8 mouse cellular contexts compared by ENCODE assay signal in the genomic region with DNA sequence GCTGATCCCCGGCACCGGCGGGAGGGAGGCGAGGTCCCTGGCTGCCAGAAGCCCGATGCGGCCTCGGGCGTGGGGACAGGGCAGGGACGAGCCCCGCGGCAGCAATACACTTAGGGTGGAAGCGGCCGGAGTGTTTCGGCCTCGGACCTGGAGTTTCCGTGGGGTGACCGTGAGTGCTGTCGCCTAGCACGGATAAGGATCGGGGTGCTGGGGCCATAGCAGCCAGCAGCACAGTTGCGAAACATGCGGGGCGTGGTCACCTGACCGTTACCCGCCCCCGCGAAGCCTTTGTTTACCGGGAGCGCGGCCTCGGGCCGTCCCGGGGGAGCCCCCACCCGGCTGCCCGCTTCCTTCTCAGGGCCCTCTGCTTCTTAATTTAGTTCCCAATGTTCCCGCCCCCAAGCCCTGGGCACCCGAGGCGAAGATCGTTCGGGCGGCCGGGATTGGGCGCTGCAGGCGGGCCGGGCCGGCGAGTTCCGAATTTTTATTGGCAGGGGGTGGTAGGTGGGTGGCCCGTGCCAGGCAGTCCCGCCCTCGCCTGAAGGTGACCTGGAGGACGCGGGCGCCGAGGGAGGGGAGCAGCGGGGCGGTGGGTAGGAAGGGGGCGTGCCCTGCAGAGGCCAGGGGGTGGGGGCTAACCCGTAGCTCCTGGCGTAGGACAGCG. TPM values are rescaled to one million over a fixed set of nuclear protein-coding genes. Genes with fewer than 3 reads are reported as not detected.
DNase-seq lines count a peak whose midpoint lies in the region; ATAC-seq lines count a peak whose summit lies in the region.

No protein-coding gene starts in this region.

- peak overlapping the region; percentile 99 for H3K9ac ChIP-seq in hindbrain, embryonic 13.5 days

- no peaks in the 10 kb centered on the region for H3K9me3 ChIP-seq in hindbrain, embryonic 13.5 days

- peak; percentile 88 for ATAC-seq in hindbrain, embryonic 13.5 days (ENCODE audit: low FRiP score)

- H3K36me3 ChIP-seq in hindbrain, embryonic 13.5 days = peaks cover 9% of the 10 kb centered on the region

- H3K27me3 ChIP-seq in hindbrain, embryonic 13.5 days = no peaks in the 10 kb centered on the region

- peak overlapping the region; percentile 89 for H3K4me3 ChIP-seq in hindbrain, embryonic 13.5 days

- peaks cover 10% of the 10 kb centered on the region for H3K4me1 ChIP-seq in hindbrain, embryonic 13.5 days (replicated peaks)

- H3K27ac ChIP-seq in hindbrain, embryonic 13.5 days = peak overlapping the region; percentile 99

- H3K4me2 ChIP-seq in hindbrain, embryonic 13.5 days = peak overlapping the region; percentile 61

- peak; percentile 99 for DNase-seq in Muller cell, postnatal 12 days (ENCODE audit: inconsistent ontology term)
- DNase-seq in cerebellum, adult 9-11 months = peak; percentile 94
- peak; percentile 89 to 91 for DNase-seq in frontal cortex, postnatal 10 days (ENCODE audit: low spot score in 2 of 2)
- DNase-seq in layer of hippocampus, postnatal 25 days (ENCODE audit: extremely low spot score in 1 of 2, low spot score in 1 of 2) = peak; percentile 72 to 84
- DNase-seq in lung, postnatal 25 days (ENCODE audit: low spot score) = peak; percentile 98
- peak; percentile 88 for DNase-seq in retina, embryonic 14.5 days (ENCODE audit: low spot score)
- DNase-seq in thymus, postnatal 4 days = peak; percentile 91

- WGBS in hindbrain, embryonic 13.5 days = under 1% methylated on average over 60 of the region's 61 CpGs

RNA-seq across cellular contexts. Expression of a gene that starts 0.5 kb away (rescaled TPM):
- 59.6 and 60.9 TPM in 2 replicates for polyA plus RNA-seq in hindbrain, embryonic 13.5 days (2015; fragmentation: Nextera tagmentation; extraction: Ambion mirVana)
- total RNA-seq in layer of hippocampus, postnatal 25 days (2021) = 10 to 100 TPM; 81.5 to 82.6 TPM

RNA-seq across cellular contexts. Expression of a gene that starts 43.0 kb away (rescaled TPM):
- 24.7 and 26.1 TPM in 2 replicates for polyA plus RNA-seq in hindbrain, embryonic 13.5 days (2015; fragmentation: Nextera tagmentation; extraction: Ambion mirVana)
- 10 to 100 TPM; 29.8 to 46.5 TPM for total RNA-seq in layer of hippocampus, postnatal 25 days (2021)

Comparison
In these comparisons a context has a peak if more than half of its experiments do, and no peak if none do; other contexts are left out.
1. Peak in every context shown above with its lines: DNase-seq, ATAC-seq, H3K4me3 ChIP-seq and H3K27ac ChIP-seq.